Mouse (Mus musculus) layer of hippocampus, adult 2 months (tissue): ENCODE data around the gene Sac3d1. TPM values are rescaled to one million over a fixed set of nuclear protein-coding genes. Genes with fewer than 3 reads are reported as not detected.

Experiments used
- DNase-seq, 2 experiments: peaks; one replicate each; pipeline ENCODE4 v3.0.0; 2022; ENCODE audit warnings: low spot score in 2 of 2
- H3K27ac ChIP-seq: fragments of 200-600 bp; 2 replicates; pipeline ENCODE4 v1.8.1; 2022
- H3K4me3 ChIP-seq: fragments of 200-600 bp; 2 replicates; pipeline ENCODE4 v1.8.1; 2022; ENCODE audit warnings: mild to moderate bottlenecking
- CTCF ChIP-seq: fragments of 200-600 bp; conservative IDR thresholded peaks from 2 replicates; pipeline ENCODE4 v1.8.1; 2022; ENCODE audit warnings: antibody characterized with exemption, mild to moderate bottlenecking, moderate library complexity
- total RNA-seq, 2 experiments: library from RNA; stranded (reverse); gene quantifications; 2 replicates each; pipeline ENCODE4 v1.2.3; 2021

The Sac3d1 gene
- total RNA-seq, 2 experiments from 2014 or later = 14.0 to 15.0 TPM

DNA sequence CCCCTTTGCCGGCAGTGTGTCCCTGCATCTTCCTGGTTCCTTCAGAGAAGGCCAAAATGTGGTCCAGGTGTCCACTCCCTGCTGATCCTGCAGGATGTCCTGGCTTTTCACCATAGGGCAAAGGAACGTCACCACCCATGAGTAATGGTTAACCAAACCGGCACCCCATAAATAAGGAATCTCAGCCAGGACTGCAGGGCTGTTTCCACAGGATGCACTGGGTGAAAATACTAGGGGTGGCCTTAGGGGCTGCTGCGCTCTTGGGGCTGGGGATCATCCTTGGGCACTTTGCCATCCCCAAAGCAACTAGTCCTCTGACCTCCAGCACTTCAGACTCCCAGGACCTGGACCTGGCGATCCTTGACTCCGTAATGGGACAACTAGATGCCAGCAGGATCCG, 12.9 kb downstream of the Sac3d1 start, which contains the start of gene Naaladl1:
TSS of gene Naaladl1 (plus strand) at position 197 of the 400 bp plus-strand sequence.
- no peak for TF ChIP-seq CTCF
- no peak for DNase-seq
- H3K27ac ChIP-seq = no peak within 1 kb of the TSS
- no peak within 1 kb of the TSS for H3K4me3 ChIP-seq

GRCm38 (mm10) chr19:6104476-6104875, 14.0 kb downstream of the Sac3d1 start:
- TF ChIP-seq CTCF = no peak
- Histone ChIP-seq H3K4me3 (no peak overlapping the region), H3K27ac (no peak overlapping the region)
- no peak for DNase-seq

DNA sequence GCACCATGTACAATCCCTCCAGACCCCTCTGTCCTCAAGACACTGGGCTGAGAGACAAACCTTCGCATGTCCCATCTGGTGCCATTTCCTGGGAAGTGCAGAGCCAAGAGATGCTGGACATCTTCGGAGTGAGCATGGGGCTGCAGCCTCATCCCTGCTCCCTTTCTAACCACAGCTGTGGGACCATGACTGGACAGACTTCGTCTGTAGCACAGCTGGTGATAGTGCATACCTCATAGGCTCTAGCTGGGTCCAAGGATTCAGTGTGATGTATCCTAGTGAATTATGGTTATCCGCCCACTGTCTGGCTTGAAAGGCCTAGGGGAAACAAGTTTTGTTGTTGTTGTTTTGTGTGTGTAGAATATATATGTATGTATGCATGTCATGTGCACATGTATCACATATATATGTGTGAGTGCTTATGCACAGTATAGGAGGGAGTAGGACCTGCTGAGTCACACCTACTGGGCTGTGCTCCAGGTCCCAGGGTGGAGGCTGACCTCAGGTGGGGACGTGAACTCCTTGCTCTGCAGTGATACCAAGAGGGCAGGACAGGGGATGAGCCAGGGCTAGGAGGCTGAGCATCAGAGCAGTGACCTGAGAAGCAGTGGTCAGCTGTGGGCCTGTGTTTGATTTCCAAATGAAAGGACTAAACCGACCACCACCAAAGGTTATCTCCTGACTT, 16.1 kb downstream of the Sac3d1 start:
- Histone ChIP-seq H3K4me3 (no peak overlapping the region), H3K27ac (no peak overlapping the region)
- no peak for DNase-seq
- TF ChIP-seq CTCF = no peak

GRCm38 (mm10) chr19:6101186-6101585, 17.3 kb downstream of the Sac3d1 start:
- DNase-seq = no peak
- Histone ChIP-seq H3K4me3 (no peak overlapping the region), H3K27ac (no peak overlapping the region)
- TF ChIP-seq CTCF = no peak

GRCm38 (mm10) chr19:6097847-6098246, 20.6 kb downstream of the Sac3d1 start:
- TF ChIP-seq CTCF = no peak
- Histone ChIP-seq H3K4me3 (no peak overlapping the region), H3K27ac (no peak overlapping the region)
- DNase-seq = no peak

GRCm38 (mm10) chr19:6094119-6094518, 24.3 kb downstream of the Sac3d1 start, which contains the start of gene AC131692.1:
TSS of gene AC131692.1 (plus strand) at chr19:6094419.
- Histone ChIP-seq H3K4me3 (no peak within 1 kb of the TSS), H3K27ac (no peak within 1 kb of the TSS)
- TF ChIP-seq CTCF = no peak
- DNase-seq = no peak

- no peak for TF ChIP-seq CTCF
- no peak overlapping the region for H3K27ac ChIP-seq
- no peak for DNase-seq
- no peak overlapping the region for H3K4me3 ChIP-seq
Measured at GRCm38 (mm10) chr19:6088841-6089240, 29.6 kb downstream of the Sac3d1 start.

- no peak overlapping the region for H3K27ac ChIP-seq
- H3K4me3 ChIP-seq = peak overlapping the region; percentile 70
- DNase-seq = no peak
- TF ChIP-seq CTCF = no peak
Measured at GRCm38 (mm10) chr19:6085417-6085879, 33.0 kb downstream of the Sac3d1 start.

DNA sequence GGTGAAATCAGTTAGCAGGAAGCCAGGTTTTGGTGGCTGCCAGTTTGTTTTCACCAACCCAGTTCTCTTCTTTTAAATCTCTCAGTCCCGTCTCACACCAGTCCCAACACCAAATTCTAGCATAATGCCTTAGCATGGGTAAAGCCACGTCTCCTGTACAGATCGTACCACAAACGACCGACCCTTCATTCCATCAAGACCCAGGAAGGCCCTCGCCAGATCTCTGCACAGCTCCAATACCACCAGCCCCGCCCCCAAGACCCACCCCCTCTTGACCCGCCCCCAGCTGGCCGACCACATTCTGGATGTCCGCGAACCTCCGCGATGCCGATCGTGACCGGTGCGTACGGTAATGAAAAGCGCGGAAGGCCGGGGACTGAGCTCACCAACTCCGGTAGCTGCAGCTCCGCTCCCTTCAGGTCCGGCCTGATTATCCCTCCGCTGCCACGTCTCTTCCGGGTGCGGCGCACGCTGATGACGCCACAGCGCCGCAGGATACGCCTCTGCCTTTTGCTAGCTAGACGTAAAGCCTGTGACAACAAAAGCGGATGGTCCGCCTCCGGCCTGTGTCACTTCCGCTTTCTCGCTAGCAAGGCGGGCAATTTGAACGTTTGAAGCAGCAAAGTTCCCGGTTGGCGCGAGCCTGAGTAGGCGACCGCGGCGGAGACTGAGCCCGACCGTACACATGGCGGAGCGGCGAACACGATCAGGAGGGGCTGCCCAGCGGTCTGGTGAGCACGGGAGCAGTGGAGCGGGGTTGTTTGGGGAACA, 33.8 kb downstream of the Sac3d1 start, which contains the start of the genes Zfpl1 and Cdca5:
TSS of gene Zfpl1 (minus strand) at position 479 of the 771 bp plus-strand sequence.
TSS of gene Cdca5 (plus strand) at position 506 of the 771 bp plus-strand sequence.
- peak; percentile 19; the same call in 1 of the 2 replicates for TF ChIP-seq CTCF

GRCm38 (mm10) chr19:6082156-6082555, 36.3 kb downstream of the Sac3d1 start, which contains the start of gene Gm28374:
TSS of gene Gm28374 (minus strand) at chr19:6082256.
- Histone ChIP-seq H3K4me3 (no peak within 1 kb of the TSS), H3K27ac (no peak within 1 kb of the TSS)
- TF ChIP-seq CTCF = no peak
- no peak for DNase-seq

More for the DNA sequence above, 33.8 kb downstream of the Sac3d1 start, which contains the start of the genes Zfpl1 and Cdca5:
- Histone ChIP-seq H3K4me3 (peak within 1 kb of the TSS; percentile 70), H3K27ac (peak within 1 kb of the TSS; percentile 68; the same call in 1 of the 2 replicates)
- peak; percentile 95 to 97 for DNase-seq

GRCm38 (mm10) chr19:6079983-6080480, 38.4 kb downstream of the Sac3d1 start, which contains the start of gene Tmem262:
TSS of gene Tmem262 (plus strand) at chr19:6080033.
- no peak for TF ChIP-seq CTCF
- no peak for DNase-seq

DNA sequence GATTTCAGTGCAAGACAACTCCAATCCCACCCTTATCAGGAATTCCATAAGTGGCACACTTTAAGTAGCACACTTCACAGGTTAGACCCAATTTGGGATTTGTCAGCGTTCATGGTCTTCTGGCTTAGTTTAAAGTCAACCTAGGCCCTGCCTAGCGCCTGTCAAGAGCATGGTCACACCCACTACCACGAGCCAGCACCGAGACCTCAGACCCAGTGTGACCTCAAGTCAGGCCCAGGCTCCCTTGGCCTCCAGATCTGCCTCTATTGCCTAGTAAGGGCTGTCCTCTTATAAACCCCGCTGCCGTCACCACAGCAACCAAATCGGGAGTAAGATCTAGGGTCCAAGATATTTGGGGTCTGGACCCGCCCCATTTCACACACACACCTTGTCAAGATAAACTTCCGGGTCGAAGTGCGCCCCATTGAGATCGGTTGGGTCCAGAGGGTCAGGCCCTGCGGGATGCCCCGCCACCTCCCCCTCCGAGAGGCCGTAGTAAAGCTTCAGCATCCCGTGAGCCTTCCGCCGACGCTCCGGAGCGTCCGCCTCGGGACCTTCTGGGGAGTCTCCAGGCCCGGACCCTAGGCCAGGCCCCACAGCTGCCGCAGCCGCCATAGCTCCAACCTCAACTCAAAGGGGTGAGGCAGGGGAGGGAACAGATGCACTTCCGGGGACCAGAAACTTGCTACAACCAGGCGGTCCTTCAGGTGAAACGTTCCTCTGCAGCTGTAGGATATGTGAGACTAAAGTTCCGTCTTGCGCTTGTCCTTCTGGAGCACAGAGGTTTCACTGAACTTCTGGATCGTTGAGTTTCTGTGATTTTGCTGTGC, 41.7 kb downstream of the Sac3d1 start, which contains the start of gene Vps51:
TSS of gene Vps51 (minus strand) at position 668 of the 830 bp plus-strand sequence.
- peak; percentile 86 to 89 for DNase-seq
- H3K27ac ChIP-seq = peak within 1 kb of the TSS; percentile 95
- peak within 1 kb of the TSS; percentile 72 for H3K4me3 ChIP-seq
- TF ChIP-seq CTCF = no peak

More at GRCm38 (mm10) chr19:6079983-6080480, 38.4 kb downstream of the Sac3d1 start, which contains the start of gene Tmem262:
- no peak within 1 kb of the TSS for H3K27ac ChIP-seq
- no peak within 1 kb of the TSS for H3K4me3 ChIP-seq
